8 mouse cellular contexts compared by ENCODE assay signal in the genomic region with DNA sequence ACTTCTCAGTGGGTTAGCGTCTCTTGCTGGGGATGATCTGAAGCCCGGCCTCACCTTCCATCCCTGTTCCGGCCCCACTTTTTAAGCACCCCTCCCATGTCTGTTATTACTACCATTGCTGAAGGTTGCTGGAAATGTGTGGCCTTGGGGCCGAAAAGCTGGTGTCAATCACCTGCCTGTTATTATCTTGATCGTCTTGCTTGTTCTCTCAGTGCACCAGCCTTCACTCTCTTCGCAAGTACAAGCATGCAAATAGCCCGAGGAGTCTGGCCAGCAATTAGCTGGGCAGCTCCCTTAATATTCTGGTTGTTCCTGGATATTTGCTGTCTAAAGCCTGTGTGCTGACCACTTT. TPM values are rescaled to one million over a fixed set of nuclear protein-coding genes. Genes with fewer than 3 reads are reported as not detected.
A peak's percentile ranks its signal among the peaks of the same experiment; 100 is the strongest.
DNase-seq lines count a peak whose midpoint lies in the region; ATAC-seq and TF ChIP-seq lines count a peak whose summit lies in the region.
"Had no signal": no experiment of that assay in that cellular context is flagged by ENCODE, and none has a peak within 500 bp of the region (broad histone marks: within the 10 kb centered on the region; RNA-seq: fewer than 3 reads in every experiment).

No protein-coding gene starts in this region.

- TF ChIP-seq CTCF in E14TG2a.4 (conservative IDR thresholded peaks at IDR 0.05; ENCODE audit: low read length) = no peak

- H3K36me3 ChIP-seq in E14TG2a.4 (ENCODE audit: insufficient read depth, low read length) = peaks cover 25% of the 10 kb centered on the region
- H3K36me3 ChIP-seq in forebrain, embryonic 10.5 days (replicated peaks) = peaks cover 11% of the 10 kb centered on the region
- no peaks in the 10 kb centered on the region for H3K36me3 ChIP-seq in midbrain, embryonic 15.5 days (replicated peaks)

- H3K4me2 ChIP-seq in midbrain, embryonic 15.5 days = peak overlapping the region; percentile 94

- H3K9me3 ChIP-seq in E14TG2a.4 (ENCODE audit: low read length) = no peaks in the 10 kb centered on the region
- no peaks in the 10 kb centered on the region for H3K9me3 ChIP-seq in forebrain, embryonic 10.5 days
- H3K9me3 ChIP-seq in midbrain, embryonic 15.5 days = no peaks in the 10 kb centered on the region

- H3K4me3 ChIP-seq in E14TG2a.4 (replicated peaks; ENCODE audit: low read length) = peak overlapping the region; percentile 91
- peak overlapping the region; percentile 100 for H3K4me3 ChIP-seq in forebrain, embryonic 10.5 days
- H3K4me3 ChIP-seq in midbrain, embryonic 15.5 days = peak overlapping the region; percentile 95

- H3K4me1 ChIP-seq in E14TG2a.4 (replicated peaks; ENCODE audit: low read depth, low read length) = peaks cover 44% of the 10 kb centered on the region
- H3K4me1 ChIP-seq in forebrain, embryonic 10.5 days = peaks cover 34% of the 10 kb centered on the region
- peaks cover 32% of the 10 kb centered on the region for H3K4me1 ChIP-seq in midbrain, embryonic 15.5 days

- H3K27me3 ChIP-seq in E14TG2a.4 (ENCODE audit: insufficient read depth, low read length) = peaks cover 12% of the 10 kb centered on the region
- H3K27me3 ChIP-seq in forebrain, embryonic 10.5 days (ENCODE audit: poor library complexity, severe bottlenecking) = no peaks in the 10 kb centered on the region
- no peaks in the 10 kb centered on the region for H3K27me3 ChIP-seq in midbrain, embryonic 15.5 days (replicated peaks)

- 2% methylated on average over 7 of the region's 7 CpGs for WGBS in forebrain, embryonic 10.5 days
- under 1% methylated on average over 7 of the region's 7 CpGs for WGBS in midbrain, embryonic 15.5 days

- peak; percentile 24 for DNase-seq in CD4-positive helper T cell, adult 2 months (ENCODE audit: low read depth, low spot score)
- peak; percentile 25 for DNase-seq in forebrain, embryonic 10.5 days (ENCODE audit: extremely low spot score, low spot score)
- peak; percentile 21 for DNase-seq in kidney, postnatal 10 days
- DNase-seq in right cerebral cortex, postnatal 14 days = no peak
- no peak for DNase-seq in adrenal gland, postnatal 10 days

- peak overlapping the region; percentile 97 for H3K9ac ChIP-seq in midbrain, embryonic 15.5 days

- no peak for ATAC-seq in midbrain, embryonic 15.5 days (replicated peaks)

- H3K27ac ChIP-seq in forebrain, embryonic 10.5 days = no peak overlapping the region
- no peak overlapping the region for H3K27ac ChIP-seq in midbrain, embryonic 15.5 days

RNA-seq across cellular contexts. Expression of a gene that starts 1.3 kb away (rescaled TPM):
- 3.8 and 4.2 TPM in 2 replicates for polyA plus RNA-seq in forebrain, embryonic 10.5 days (2016; fragmentation: Nextera tagmentation; extraction: Ambion mirVana)
- 10.6 and 10.8 TPM in 2 replicates for polyA plus RNA-seq in midbrain, embryonic 15.5 days (2015; fragmentation: Nextera tagmentation; extraction: Ambion mirVana)
- 10 to 100 TPM; 16.9 to 20.1 TPM for total RNA-seq in adrenal gland, postnatal 10 days (2021)

RNA-seq across cellular contexts. Expression of a gene that starts 11.7 kb away (rescaled TPM):
- 0.01 and 0.04 TPM in 2 replicates for polyA plus RNA-seq in forebrain, embryonic 10.5 days (2016; fragmentation: Nextera tagmentation; extraction: Ambion mirVana)
- polyA plus RNA-seq in midbrain, embryonic 15.5 days (2015; fragmentation: Nextera tagmentation; extraction: Ambion mirVana) = 0.70 and 0.98 TPM in 2 replicates
- total RNA-seq in adrenal gland, postnatal 10 days (2021) = 1 to 10 TPM; 3.0 to 3.4 TPM
- total RNA-seq: common myeloid progenitor, adult 5-6 weeks had no signal

RNA-seq across cellular contexts. Expression of a gene that starts 48.1 kb away (rescaled TPM):
- polyA plus RNA-seq in forebrain, embryonic 10.5 days (2016; fragmentation: Nextera tagmentation; extraction: Ambion mirVana) = 66.5 and 69.5 TPM in 2 replicates
- polyA plus RNA-seq in midbrain, embryonic 15.5 days (2015; fragmentation: Nextera tagmentation; extraction: Ambion mirVana) = 33.1 and 38.1 TPM in 2 replicates
- total RNA-seq in adrenal gland, postnatal 10 days (2021) = 10 to 100 TPM; 40.1 to 52.8 TPM

RNA-seq across cellular contexts. Expression of a gene that starts 51.7 kb away (rescaled TPM):
- 1.6 and 2.2 TPM in 2 replicates for polyA plus RNA-seq in forebrain, embryonic 10.5 days (2016; fragmentation: Nextera tagmentation; extraction: Ambion mirVana)
- polyA plus RNA-seq in midbrain, embryonic 15.5 days (2015; fragmentation: Nextera tagmentation; extraction: Ambion mirVana) = 10.9 and 11.0 TPM in 2 replicates
- 10 to 100 TPM; 30.9 to 32.3 TPM for total RNA-seq in adrenal gland, postnatal 10 days (2021)

Comparison
In these comparisons a context has a peak if more than half of its experiments do, and no peak if none do; other contexts are left out.
1. DNase-seq: peak in CD4-positive helper T cell, adult 2 months (single experiment), forebrain, embryonic 10.5 days (single experiment) and kidney, postnatal 10 days (single experiment); none in right cerebral cortex, postnatal 14 days (single experiment) and adrenal gland, postnatal 10 days (single experiment).
2. Peak in every context shown above with its lines, with median percentiles within 50 percentile points of each other: H3K4me3 ChIP-seq.